Mouse (Mus musculus): ENCODE measurements around the gene Nmnat2. TPM values are rescaled to one million over a fixed set of nuclear protein-coding genes. Genes with fewer than 3 reads are reported as not detected.

Gene Nmnat2
- total RNA-seq, 4 experiments from 2014 or later: 137 to 148 (median 140) TPM

DNA sequence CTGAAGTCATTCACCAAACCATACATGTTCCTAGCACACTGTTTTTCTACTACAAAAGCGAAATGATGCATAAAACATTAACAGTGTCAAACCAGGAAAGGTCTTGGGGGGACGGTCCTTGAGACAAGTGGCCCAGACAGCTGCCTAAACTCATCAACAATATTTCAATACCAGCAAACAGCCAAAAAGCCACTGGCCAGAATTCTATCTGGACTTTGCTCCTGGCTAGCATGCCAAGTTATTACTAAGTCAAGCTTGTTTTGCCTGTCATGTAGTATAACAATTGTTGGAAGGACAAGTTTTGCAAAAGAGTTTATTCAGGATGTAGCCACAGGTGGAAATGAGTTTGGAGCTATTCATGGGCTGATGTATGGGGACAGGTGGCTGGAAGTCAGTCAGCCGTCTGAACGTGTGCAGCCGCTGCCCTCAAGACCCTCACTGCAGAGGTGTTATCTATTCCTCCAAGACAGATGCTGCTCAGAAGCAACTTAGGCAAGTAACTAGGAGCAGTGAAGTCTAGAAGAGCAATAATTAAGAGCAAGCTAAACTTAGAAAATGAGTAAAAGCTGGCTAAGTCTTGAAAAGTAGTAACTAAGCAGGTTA is 202.3 kb downstream of the Nmnat2 start:
- no peak for DNase-seq (ENCODE audit: low spot score in 2 of 2)

GRCm38 (mm10) chr1:153159137-153159536 is 204.3 kb downstream of the Nmnat2 start:
- no peak for DNase-seq (ENCODE audit: low spot score in 2 of 2)

GRCm38 (mm10) chr1:153163831-153164230 is 209.0 kb downstream of the Nmnat2 start:
- DNase-seq (ENCODE audit: low spot score in 2 of 2): no peak

GRCm38 (mm10) chr1:153168293-153168692 is 213.5 kb downstream of the Nmnat2 start:
- no peak for DNase-seq (ENCODE audit: low spot score in 2 of 2)

Other genes starting within 250 kb of the Nmnat2 start
- gene Apobec4, start 204.4 kb upstream of the Nmnat2 start, total RNA-seq (2022): not detected
- gene Rgl1, start 188.6 kb upstream of the Nmnat2 start, total RNA-seq (2022): 100 to 1,000 TPM; 109 to 161 (median 127) TPM
- 100 to 1,000 TPM; 167 to 172 (median 171) TPM for gene Arpc5, start 188.5 kb upstream of the Nmnat2 start, total RNA-seq (2022)
- 10 to 100 TPM in 2 of 4 experiments, 1 to 10 TPM in 2; 2.0 to 20.9 (median 11.6) TPM for gene Ncf2, start 154.8 kb upstream of the Nmnat2 start, total RNA-seq (2022)
- gene Smg7, start 52.3 kb upstream of the Nmnat2 start, total RNA-seq (2022): 100 to 1,000 TPM in 2 of 4 experiments, 10 to 100 TPM in 2; 79.1 to 117 (median 92.9) TPM
- gene Lamc2, start 231.5 kb downstream of the Nmnat2 start, total RNA-seq (2022): 1 to 10 TPM; 2.3 to 4.6 (median 2.7) TPM